Mouse (Mus musculus): ENCODE measurements at regions not wholly inside any gene's neighbourhood (a gene's known extent, or its start where the extent isn't known, plus 50 kb on each side); places are given as distances from the start of the nearest gene placed in this dataset.

- TF ChIP-seq CTCF (IDR thresholded peaks at IDR 0.05; ENCODE audit: extremely low read depth, insufficient read length, insufficient replicate concordance, low read depth, low read length) (no peak), POLR2A (IDR thresholded peaks at IDR 0.05; ENCODE audit: low read depth, low read length) (no peak)
These were observed 100.3 kb upstream of the Rai14 start for GRCm38 (mm10) chr15:10814709-10815108.

All from small intestine, adult 2 months (tissue).